Mouse (Mus musculus) heart, adult 9 months (tissue): ENCODE measurements around the gene 1700025G04Rik.

Experiments used
- DNase-seq, 2 experiments: peaks; one replicate each; pipeline ENCODE4 v3.0.0; 2022; ENCODE audit warnings: low spot score in 2 of 2

The 1700025G04Rik gene

GRCm38 (mm10) chr1:152033731-152034130 lies 56.2 kb downstream of the 1700025G04Rik start:
- no peak for DNase-seq

DNA sequence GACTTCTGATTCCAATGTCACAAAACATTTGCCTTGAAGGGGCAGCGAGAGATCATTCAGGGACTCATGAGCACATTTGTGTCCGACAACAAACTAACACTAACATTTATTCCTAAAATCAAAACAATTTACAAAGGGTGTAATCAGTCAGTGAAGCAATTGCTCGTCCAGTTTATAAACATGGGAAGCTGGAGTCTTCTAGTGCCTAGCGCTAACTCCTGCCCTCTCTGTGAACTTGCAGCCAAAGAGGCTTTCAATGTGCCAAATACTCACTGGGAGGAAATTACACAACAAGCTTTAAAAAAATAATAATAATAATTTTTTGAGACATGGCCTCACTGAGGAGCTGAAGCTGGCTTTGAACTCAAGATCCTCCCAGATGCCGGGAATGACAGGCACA lies 57.8 kb downstream of the 1700025G04Rik start:
- DNase-seq, result no peak

GRCm38 (mm10) chr1:152030546-152030945 lies 59.4 kb downstream of the 1700025G04Rik start:
- DNase-seq, result no peak

GRCm38 (mm10) chr1:152028718-152029117 lies 61.2 kb downstream of the 1700025G04Rik start:
- no peak for DNase-seq

DNA sequence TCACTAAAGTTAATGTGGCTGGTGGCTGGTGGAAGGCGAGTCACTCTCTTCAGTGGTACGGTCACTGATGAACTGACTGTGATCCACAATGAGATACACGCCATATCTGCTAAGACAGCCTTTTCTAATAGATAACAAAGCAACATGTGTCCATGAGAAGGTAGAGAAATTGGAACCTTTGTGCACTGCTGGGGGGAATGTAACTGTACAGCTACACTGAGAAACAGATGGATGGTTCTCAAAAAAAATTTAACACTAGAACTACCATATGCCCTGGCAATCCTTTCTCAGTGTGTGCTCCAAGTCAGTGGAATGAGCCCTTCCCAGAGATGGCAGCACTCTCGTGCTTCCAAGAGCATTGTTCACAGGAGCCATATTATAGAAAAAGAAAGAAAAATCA lies 63.2 kb downstream of the 1700025G04Rik start:
- DNase-seq, result no peak

DNA sequence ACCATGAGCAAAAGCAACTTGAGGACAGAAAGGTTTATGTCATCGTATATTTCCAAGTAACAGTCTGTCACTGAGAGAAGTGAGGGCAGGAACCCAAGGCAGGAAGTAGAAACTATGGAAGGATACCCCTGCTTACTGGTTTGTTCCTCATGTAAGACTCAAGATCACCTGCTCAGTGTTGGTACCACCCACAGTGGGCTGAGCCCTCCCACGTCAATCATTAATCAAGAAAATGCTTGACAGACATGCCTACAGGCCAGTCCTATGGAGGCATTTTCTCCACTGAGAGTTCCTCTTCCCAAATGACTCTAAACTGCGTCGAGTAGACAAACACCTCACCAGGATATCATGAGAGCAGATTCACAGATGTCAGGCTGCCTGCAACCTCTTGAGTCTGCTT lies 64.6 kb downstream of the 1700025G04Rik start:
- DNase-seq, result no peak

DNA sequence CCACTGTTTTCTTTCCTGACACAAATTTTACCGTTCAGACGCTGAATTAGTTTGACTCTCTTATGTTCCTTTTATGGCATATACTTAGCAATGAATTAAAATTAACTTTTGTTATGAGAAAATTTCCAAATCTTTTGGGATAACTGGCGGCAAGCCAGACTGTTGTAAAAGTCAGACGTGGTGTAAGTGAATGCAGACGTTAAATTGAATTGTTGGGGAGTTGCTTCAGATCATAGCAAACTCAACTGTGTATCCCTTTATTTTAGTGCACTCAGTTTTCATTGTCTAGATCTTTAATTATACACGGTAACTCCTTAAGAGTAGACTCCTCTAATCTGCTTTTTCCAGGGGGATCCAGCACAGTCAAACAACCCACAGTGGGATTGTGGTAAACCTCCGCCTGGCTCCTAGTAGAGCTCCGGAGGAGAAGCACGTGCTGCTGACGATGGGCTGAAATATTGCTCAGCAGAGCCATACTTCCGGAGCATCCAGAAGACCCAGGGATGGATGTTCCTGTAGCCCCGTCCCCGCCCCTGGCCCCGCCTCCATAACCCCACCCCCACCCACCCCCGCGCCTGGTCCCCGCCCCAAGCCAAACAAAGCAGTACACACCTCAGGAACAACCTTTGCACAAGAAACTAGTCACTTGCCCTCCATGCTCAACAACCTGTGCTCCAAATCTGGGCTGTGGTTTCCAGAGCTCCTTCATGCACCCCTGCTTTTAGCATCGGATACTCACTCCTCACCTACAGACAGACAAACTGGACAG lies 65.7 kb downstream of the 1700025G04Rik start:
- DNase-seq, result no peak

- no peak for DNase-seq
These were observed 69.1 kb downstream of the 1700025G04Rik start for GRCm38 (mm10) chr1:152020812-152021211.

GRCm38 (mm10) chr1:152020070-152020469 lies 69.9 kb downstream of the 1700025G04Rik start:
- DNase-seq, result no peak

DNA sequence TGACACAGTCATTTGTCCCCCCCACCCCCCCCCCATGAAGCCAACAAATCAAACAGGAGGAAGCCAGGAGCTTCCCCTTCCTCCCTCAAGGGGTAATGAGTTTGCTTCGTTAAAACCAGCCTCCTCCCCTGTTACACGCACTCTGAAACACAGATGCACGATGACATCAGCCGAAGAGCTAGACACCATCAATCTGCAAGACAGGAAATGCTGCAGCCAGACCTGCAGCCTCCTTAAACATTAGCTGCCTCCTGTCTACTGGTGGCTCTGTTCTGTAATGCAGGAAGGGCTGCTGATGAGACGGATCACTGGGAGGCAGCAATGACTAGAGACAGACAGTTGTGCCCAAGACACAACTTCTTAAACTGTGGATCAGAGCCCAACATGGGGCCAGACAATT lies 70.7 kb downstream of the 1700025G04Rik start:
- peak in 1 of 2 experiments; percentile 28 for DNase-seq

DNA sequence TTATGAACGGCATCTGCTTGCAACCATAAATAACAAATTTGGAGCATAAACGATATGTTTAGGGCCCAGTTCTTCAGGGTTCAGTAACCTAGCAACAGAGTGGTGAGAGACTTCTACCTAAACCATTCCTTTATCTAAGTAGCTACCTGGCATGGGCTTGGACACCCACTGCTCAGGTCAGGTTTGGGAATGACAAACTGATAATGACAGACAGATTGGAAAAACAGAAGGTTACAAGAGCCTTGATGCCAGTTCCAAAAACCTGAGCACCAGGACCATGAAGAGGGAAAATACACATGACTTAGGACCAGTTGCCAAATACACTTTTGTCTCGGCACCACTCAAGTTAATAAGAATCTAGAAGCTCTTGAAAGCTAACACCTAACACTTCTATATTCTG lies 71.6 kb downstream of the 1700025G04Rik start:
- DNase-seq, result no peak

GRCm38 (mm10) chr1:152016663-152017062 lies 73.3 kb downstream of the 1700025G04Rik start:
- no peak for DNase-seq

GRCm38 (mm10) chr1:152015555-152016125 lies 74.3 kb downstream of the 1700025G04Rik start:
- no peak for DNase-seq

- no peak for DNase-seq
These were observed 78.2 kb downstream of the 1700025G04Rik start for GRCm38 (mm10) chr1:152011741-152012140.

GRCm38 (mm10) chr1:152010251-152010980 lies 79.5 kb downstream of the 1700025G04Rik start:
- no peak for DNase-seq

- peak; percentile 10 to 15 for DNase-seq
These were observed 81.4 kb downstream of the 1700025G04Rik start for GRCm38 (mm10) chr1:152008473-152008991.

DNA sequence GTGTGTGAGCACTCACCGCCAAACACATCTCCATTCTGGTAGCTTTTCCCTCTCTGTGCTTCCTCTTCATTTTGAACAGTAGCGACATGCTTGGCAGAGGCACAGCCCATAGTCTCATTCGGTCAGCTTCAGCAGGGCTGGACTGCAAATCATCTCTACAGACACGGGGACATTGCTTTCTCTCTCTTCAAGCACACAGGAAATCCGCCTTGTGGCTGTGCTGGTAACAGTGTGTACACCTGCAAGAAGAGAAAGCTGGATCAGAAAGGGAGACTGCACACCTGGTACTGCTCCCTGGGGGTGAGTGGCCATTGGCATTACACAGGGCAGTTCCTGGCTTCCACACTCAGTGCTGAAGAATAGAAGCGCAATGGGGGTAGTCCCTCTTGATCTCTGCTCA lies 83.4 kb downstream of the 1700025G04Rik start:
- DNase-seq, result no peak

DNA sequence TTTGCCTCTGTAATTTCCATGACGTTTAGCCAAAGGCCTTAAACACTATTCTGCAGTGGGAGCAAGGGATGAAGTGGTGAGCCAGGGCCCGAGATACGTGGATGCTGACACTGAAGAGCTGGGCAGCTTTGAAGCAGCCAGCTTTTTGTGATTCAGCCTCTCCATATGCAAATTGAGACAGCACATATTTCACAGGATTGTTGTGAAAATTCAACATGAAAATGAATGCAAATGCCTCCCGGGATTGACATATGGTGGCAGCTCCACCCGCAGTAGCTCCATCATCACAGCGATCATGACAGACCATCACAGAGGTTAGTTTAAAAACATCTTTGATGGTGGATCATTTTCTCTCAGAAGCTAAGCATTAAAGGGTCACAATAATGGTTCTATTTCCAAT lies 85.4 kb downstream of the 1700025G04Rik start:
- DNase-seq, result no peak

DNA sequence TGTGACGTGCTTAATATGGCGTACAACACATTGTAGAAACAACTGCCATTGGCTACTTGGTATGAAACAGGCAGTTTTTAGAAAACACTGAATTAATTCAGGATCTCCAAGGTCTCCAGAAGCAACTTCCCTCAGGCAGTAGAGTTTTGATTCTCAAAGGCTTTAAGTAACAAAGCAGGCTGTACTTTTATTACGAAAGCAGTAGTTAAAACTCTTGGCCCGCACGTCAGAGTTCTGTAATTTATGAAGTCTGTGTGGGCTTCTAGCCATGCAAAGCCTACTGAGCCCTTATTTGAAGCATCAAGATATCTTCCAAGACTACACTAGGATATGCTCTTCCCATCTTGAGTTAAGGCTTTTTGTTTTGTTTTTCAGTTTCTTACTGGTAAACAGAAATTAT lies 89.5 kb downstream of the 1700025G04Rik start:
- DNase-seq, result no peak

DNA sequence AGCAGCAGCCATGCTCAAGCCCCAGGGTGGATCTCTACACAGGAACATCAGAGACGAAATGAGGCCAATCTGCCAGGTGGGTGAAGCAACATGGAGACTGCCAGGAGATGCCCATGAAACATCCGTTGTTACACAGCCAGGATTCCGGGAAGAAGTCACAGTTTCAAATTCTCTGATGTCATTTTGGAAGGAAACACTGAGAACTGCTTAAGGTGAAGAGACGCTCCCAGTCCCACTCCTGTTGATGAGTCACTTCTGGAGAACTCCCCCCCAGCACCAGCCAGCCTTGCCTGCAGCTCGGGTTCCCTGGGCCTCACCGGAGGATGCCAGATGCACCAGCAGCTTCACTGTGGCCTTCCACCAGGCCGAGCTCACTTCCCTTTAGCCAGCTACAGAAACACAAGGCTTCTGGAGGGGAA lies 90.5 kb downstream of the 1700025G04Rik start:
- DNase-seq, result no peak

GRCm38 (mm10) chr1:151998721-151999206 lies 91.2 kb downstream of the 1700025G04Rik start:
- DNase-seq, result no peak

- DNase-seq, result no peak
These were observed 92.3 kb downstream of the 1700025G04Rik start for GRCm38 (mm10) chr1:151997591-151997990.
